ENCODE assay signal across 25 mouse cellular contexts in the genomic region with DNA sequence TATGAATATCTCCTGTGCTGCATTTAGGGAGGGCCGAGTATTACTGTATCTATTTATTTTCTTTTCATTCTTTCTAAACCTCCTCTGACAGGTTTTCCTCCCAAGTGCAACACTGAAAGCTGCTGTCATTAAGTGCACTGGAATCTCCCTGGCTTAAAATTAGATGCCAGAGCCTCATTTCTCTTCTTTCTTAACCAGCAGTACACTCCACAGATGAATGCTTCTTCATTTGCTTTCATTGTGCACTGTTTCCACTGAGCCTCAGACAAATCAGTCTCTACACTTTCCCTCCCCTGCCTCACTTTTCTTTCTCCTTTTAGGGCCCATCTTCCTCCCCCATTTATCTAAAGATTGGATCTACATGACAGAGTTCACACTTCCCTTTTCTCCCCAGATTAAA. TPM values are rescaled to one million over a fixed set of nuclear protein-coding genes. Genes with fewer than 3 reads are reported as not detected.
"Had no signal": no experiment of that assay in that cellular context is flagged by ENCODE, and none has a peak within 500 bp of the region (broad histone marks: within the 10 kb centered on the region; RNA-seq: fewer than 3 reads in every experiment).

No protein-coding gene starts in this region.

- H3K27me3 ChIP-seq: lung, embryonic 15.5 days; megakaryocyte, embryonic 14.5 days; midbrain, embryonic 13.5 days; midbrain, embryonic 15.5 days had no signal

- ATAC-seq: liver, postnatal 0 days; lung, postnatal 0 days; midbrain, embryonic 13.5 days; midbrain, embryonic 15.5 days had no signal

- H3K4me1 ChIP-seq: lung, embryonic 15.5 days; megakaryocyte, embryonic 14.5 days; midbrain, embryonic 13.5 days; midbrain, embryonic 15.5 days had no signal

- H3K9ac ChIP-seq: liver, postnatal 0 days; lung, embryonic 15.5 days; midbrain, embryonic 13.5 days; midbrain, embryonic 15.5 days had no signal

- DNase-seq: liver, postnatal 0 days; lung, adult 2 months; lung, postnatal 14 days; lung, postnatal 36 days; retina, postnatal 1 day; right cerebral cortex, adult 18-20 months; right cerebral cortex, postnatal 25 days; right cerebral cortex, postnatal 4 days; spleen, adult 18-20 months; thymus, adult 18-20 months; thymus, postnatal 14 days; thymus, postnatal 36 days had no signal

- H3K36me3 ChIP-seq: lung, embryonic 15.5 days; midbrain, embryonic 13.5 days; midbrain, embryonic 15.5 days had no signal

- H3K4me3 ChIP-seq: lung, embryonic 15.5 days; megakaryocyte, embryonic 14.5 days; midbrain, embryonic 13.5 days; midbrain, embryonic 15.5 days had no signal

- H3K27ac ChIP-seq: lung, embryonic 15.5 days; macrophage; midbrain, embryonic 13.5 days; midbrain, embryonic 15.5 days had no signal

- H3K9me3 ChIP-seq: lung, embryonic 15.5 days; megakaryocyte, embryonic 14.5 days; midbrain, embryonic 13.5 days; midbrain, embryonic 15.5 days had no signal

- H3K4me2 ChIP-seq: lung, embryonic 15.5 days; midbrain, embryonic 11.5 days; midbrain, embryonic 13.5 days; midbrain, embryonic 15.5 days had no signal

RNA-seq across cellular contexts. Expression of gene A730009L09Rik, which starts 44.9 kb away (rescaled TPM):
- polyA plus RNA-seq: liver, postnatal 0 days; lung, adult 2 months; lung, embryonic 15.5 days; lung, postnatal 0 days; macrophage; midbrain, embryonic 11.5 days; neural tube, embryonic 11.5 days; neural tube, embryonic 14.5 days; small intestine, adult 2 months; stomach, embryonic 14.5 days; stomach, embryonic 16.5 days; thymus, postnatal 0 days had no signal
